Mouse (Mus musculus): ENCODE measurements around the gene Tmed5. TPM values are rescaled to one million over a fixed set of nuclear protein-coding genes. Genes with fewer than 3 reads are reported as not detected.
"Not testable (repeated sequence)": the region's sequence is repeated elsewhere in the genome, so short reads cannot be mapped to it uniquely, and the experiment has no call there.

Gene Tmed5
- total and polyA plus RNA-seq, 2 experiments from 2014 or later: 25.8 to 40.4 TPM

DNA sequence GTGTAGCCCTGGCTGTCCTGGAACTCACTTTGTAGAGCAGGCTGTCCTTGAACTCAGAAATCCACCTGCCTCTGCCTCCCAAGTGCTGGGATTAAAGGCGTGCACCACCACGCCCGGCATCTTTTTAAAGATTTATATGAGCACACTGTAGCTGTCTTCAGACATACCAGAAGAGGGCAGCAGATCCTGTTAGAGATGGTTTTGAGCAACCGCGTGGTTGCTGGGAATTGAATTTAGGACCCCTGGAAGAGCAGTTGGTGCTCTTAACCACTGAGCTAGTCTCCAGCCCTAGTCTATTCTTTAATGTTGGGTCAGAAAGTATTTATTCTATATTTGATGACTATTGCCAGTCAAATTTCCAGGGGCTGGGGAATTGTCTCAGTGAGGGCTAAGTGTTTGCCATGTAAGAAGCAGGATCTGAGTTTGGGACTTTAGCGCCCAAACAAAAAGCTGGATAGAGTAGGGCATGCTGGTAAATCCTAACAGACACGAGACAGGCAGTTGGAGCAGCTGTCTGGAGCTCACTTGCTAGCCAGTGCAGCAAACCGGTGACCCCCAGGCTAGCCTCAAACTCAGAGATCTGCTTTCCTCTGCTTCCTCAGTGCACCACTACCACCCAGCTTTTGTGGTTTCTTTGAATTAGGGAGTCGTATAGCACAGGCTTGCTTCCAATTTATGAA lies 12.1 kb downstream of the Tmed5 start:
- Histone ChIP-seq H3K9ac (replicated peaks; ENCODE audit: low read depth, low read length) (no peak overlapping the region), H3K4me3 (ENCODE audit: low read depth, low read length) (no peak overlapping the region), H3K27ac (ENCODE audit: low read depth) (no peak overlapping the region), H3K36me3 (replicated peaks; ENCODE audit: control insufficient read depth, insufficient read depth, low read length) (peaks cover 10% of the 10 kb centered on the region; the same call in 1 of the 2 replicates), H3K4me1 (ENCODE audit: control insufficient read depth, insufficient read depth) (no peaks in the 10 kb centered on the region), H3K9me3 (replicated peaks; ENCODE audit: control insufficient read depth, low read length) (no peaks in the 10 kb centered on the region), H3K4me2 (ENCODE audit: low read depth, low read length) (no peak overlapping the region), H3K27me3 (ENCODE audit: control insufficient read depth, insufficient read depth, low read length) (no peaks in the 10 kb centered on the region)
- WGBS: 89% methylated on average over 9 of the region's 9 CpGs
- DNase-seq (ENCODE audit: low spot score): no peak
- TF ChIP-seq CTCF (IDR thresholded peaks at IDR 0.05; ENCODE audit: low read depth): no peak
- no peak for TF ChIP-seq EP300 (IDR thresholded peaks at IDR 0.05; ENCODE audit: low read depth)
- ATAC-seq (ENCODE audit: insufficient read depth, low read depth): no peak

DNA sequence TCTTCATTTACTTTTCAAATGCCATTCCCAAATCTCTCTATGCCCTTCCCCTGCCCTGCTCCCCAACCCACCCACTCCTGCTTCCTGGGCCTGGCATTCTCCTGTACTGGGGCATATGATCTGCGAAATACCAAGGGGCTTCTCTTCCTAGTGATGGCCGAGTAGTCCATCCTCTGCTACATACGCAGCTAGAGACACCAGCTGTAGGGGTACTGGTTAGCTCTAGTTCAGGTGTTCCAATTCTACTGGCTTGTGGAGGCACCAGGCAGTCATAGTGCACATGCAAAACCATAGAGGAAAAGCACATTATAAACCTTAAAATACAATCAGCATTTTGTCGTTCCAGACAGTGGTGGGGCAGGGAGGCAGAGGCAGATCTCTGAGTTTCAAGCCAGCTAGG lies 14.7 kb downstream of the Tmed5 start:
- Histone ChIP-seq H3K36me3 (replicated peaks; ENCODE audit: control insufficient read depth, insufficient read depth, low read length) (peaks cover 5% of the 10 kb centered on the region; the same call in 1 of the 2 replicates), H3K27ac (ENCODE audit: low read depth) (no peak overlapping the region), H3K9ac (replicated peaks; ENCODE audit: low read depth, low read length) (no peak overlapping the region), H3K4me3 (ENCODE audit: low read depth, low read length) (no peak overlapping the region), H3K9me3 (replicated peaks; ENCODE audit: control insufficient read depth, low read length) (no peaks in the 10 kb centered on the region), H3K4me2 (ENCODE audit: low read depth, low read length) (no peak overlapping the region), H3K27me3 (ENCODE audit: control insufficient read depth, insufficient read depth, low read length) (no peaks in the 10 kb centered on the region), H3K4me1 (ENCODE audit: control insufficient read depth, insufficient read depth) (no peaks in the 10 kb centered on the region)
- TF ChIP-seq EP300 (IDR thresholded peaks at IDR 0.05; ENCODE audit: low read depth) (no peak), CTCF (IDR thresholded peaks at IDR 0.05; ENCODE audit: low read depth) (no peak)
- ATAC-seq (ENCODE audit: insufficient read depth, low read depth): no peak
- no peak for DNase-seq (ENCODE audit: low spot score)
- WGBS: 90% methylated on average over 4 of the region's 4 CpGs

DNA sequence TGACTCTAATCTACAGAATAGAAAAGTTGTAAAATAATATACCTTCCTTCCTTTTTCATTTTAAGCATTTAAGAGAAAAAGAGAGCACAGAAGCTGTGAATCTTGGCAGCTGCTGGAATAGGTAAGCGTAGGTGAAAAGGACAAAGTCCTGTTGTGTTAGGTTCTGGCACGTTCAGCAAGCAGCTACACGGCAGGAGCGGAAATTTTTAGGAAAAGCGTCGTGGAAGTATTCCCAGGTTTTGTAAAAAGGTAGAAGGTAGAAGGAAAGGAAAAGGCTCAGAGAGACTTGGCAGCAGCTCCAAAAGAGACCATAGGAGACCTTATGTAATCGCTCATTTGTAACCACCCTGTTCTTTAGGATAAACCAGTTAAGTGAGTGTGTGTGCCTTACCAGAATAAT lies 23.1 kb downstream of the Tmed5 start:
- H3K9me3 ChIP-seq (replicated peaks; ENCODE audit: control insufficient read depth, low read length): no peaks in the 10 kb centered on the region
- ATAC-seq (ENCODE audit: insufficient read depth, low read depth) (no peak), DNase-seq (ENCODE audit: low spot score) (no peak)
- H3K27me3 ChIP-seq (ENCODE audit: control insufficient read depth, insufficient read depth, low read length): no peaks in the 10 kb centered on the region
- H3K4me3 ChIP-seq (ENCODE audit: low read depth, low read length): no peak overlapping the region
- peaks cover 24% of the 10 kb centered on the region for H3K36me3 ChIP-seq (replicated peaks; ENCODE audit: control insufficient read depth, insufficient read depth, low read length)
- no peak overlapping the region for H3K9ac ChIP-seq (replicated peaks; ENCODE audit: low read depth, low read length)
- TF ChIP-seq CTCF (IDR thresholded peaks at IDR 0.05; ENCODE audit: low read depth): no peak
- no peak for TF ChIP-seq EP300 (IDR thresholded peaks at IDR 0.05; ENCODE audit: low read depth)
- H3K4me1 ChIP-seq (ENCODE audit: control insufficient read depth, insufficient read depth): no peaks in the 10 kb centered on the region
- no peak overlapping the region for H3K27ac ChIP-seq (ENCODE audit: low read depth)
- H3K4me2 ChIP-seq (ENCODE audit: low read depth, low read length): no peak overlapping the region
- 89% methylated on average over 7 of the region's 7 CpGs for WGBS

DNA sequence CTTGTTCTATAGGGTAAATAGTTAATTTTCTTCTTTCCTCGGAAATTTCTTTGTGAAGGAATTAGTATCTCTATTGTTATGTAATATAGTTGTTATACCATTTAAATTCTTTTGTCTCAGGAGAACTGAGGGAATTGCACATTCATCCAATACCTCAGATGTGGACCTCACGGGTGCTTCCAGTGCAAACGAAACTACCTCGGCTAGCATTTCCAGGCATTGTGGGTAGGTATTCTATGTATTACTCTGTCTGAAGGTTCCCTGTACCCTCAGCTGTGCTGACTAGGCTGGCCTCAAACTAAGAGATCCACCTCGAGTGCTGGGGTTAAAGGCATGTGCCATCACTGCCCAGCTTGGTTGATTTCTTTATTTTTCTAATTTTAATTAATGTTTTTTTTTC lies 28.1 kb downstream of the Tmed5 start:
- no peak overlapping the region for H3K9ac ChIP-seq (replicated peaks; ENCODE audit: low read depth, low read length)
- DNase-seq (ENCODE audit: low spot score) (no peak), ATAC-seq (ENCODE audit: insufficient read depth, low read depth) (no peak)
- H3K27ac ChIP-seq (ENCODE audit: low read depth): no peak overlapping the region
- no peak overlapping the region for H3K4me3 ChIP-seq (ENCODE audit: low read depth, low read length)
- TF ChIP-seq CTCF (IDR thresholded peaks at IDR 0.05; ENCODE audit: low read depth): no peak
- no peak for TF ChIP-seq EP300 (IDR thresholded peaks at IDR 0.05; ENCODE audit: low read depth)
- H3K36me3 ChIP-seq (replicated peaks; ENCODE audit: control insufficient read depth, insufficient read depth, low read length): peaks cover 40% of the 10 kb centered on the region
- H3K27me3 ChIP-seq (ENCODE audit: control insufficient read depth, insufficient read depth, low read length): no peaks in the 10 kb centered on the region
- H3K4me2 ChIP-seq (ENCODE audit: low read depth, low read length): no peak overlapping the region
- H3K4me1 ChIP-seq (ENCODE audit: control insufficient read depth, insufficient read depth): no peaks in the 10 kb centered on the region
- no peaks in the 10 kb centered on the region for H3K9me3 ChIP-seq (replicated peaks; ENCODE audit: control insufficient read depth, low read length)
- WGBS: 87% methylated on average over 5 of the region's 5 CpGs

DNA sequence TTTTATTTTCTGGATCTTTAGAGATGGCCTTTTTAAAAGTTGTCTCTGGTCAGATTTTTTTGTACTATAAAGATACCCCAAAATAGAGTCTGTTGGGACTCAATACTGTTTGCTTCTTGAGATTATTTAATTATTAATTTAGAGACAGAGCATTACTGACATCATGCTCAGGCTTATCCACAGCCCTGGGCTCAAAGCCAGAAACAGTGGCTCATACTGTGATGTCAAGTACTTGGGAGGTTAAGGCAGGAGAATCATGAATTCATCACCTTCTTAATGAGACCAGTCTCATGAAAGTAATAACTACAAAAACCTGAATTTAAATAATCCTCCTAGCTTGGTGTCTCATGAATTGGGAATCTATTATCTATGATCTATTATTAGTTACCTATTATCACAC lies 32.2 kb downstream of the Tmed5 start:
- Histone ChIP-seq H3K4me1 (ENCODE audit: control insufficient read depth, insufficient read depth) (no peaks in the 10 kb centered on the region), H3K27ac (ENCODE audit: low read depth) (no peak overlapping the region), H3K9ac (replicated peaks; ENCODE audit: low read depth, low read length) (no peak overlapping the region), H3K9me3 (replicated peaks; ENCODE audit: control insufficient read depth, low read length) (no peaks in the 10 kb centered on the region), H3K36me3 (replicated peaks; ENCODE audit: control insufficient read depth, insufficient read depth, low read length) (peaks cover 38% of the 10 kb centered on the region), H3K4me2 (ENCODE audit: low read depth, low read length) (no peak overlapping the region), H3K4me3 (ENCODE audit: low read depth, low read length) (no peak overlapping the region), H3K27me3 (ENCODE audit: control insufficient read depth, insufficient read depth, low read length) (no peaks in the 10 kb centered on the region)
- ATAC-seq (ENCODE audit: insufficient read depth, low read depth): no peak
- DNase-seq (ENCODE audit: low spot score): peak; percentile 41
- TF ChIP-seq EP300 (IDR thresholded peaks at IDR 0.05; ENCODE audit: low read depth) (no peak), CTCF (IDR thresholded peaks at IDR 0.05; ENCODE audit: low read depth) (no peak)

DNA sequence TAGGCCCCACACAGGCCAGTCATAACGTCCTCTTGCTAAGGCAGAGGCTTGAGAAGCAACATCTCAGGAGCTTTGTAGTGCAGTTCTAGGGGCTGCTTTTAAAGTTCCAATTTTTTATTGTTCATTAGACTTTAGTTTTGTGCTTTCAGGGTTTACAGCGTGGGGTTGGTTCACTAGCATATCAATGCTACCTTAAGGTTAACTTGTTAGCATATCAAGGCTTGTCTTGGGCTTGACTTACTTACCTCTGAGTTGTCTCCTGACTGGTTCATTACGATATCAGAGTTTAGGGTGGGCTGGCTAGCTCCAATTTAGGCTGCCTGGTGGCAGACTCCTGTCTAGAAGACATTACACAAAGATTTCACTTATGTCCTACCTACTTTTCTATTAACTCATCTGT lies 34.7 kb downstream of the Tmed5 start:
- DNase-seq (ENCODE audit: low spot score) (no peak), ATAC-seq (ENCODE audit: insufficient read depth, low read depth) (no peak)
- Histone ChIP-seq H3K36me3 (replicated peaks; ENCODE audit: control insufficient read depth, insufficient read depth, low read length) (peaks cover 37% of the 10 kb centered on the region), H3K9ac (replicated peaks; ENCODE audit: low read depth, low read length) (no peak overlapping the region), H3K9me3 (replicated peaks; ENCODE audit: control insufficient read depth, low read length) (no peaks in the 10 kb centered on the region), H3K4me1 (ENCODE audit: control insufficient read depth, insufficient read depth) (no peaks in the 10 kb centered on the region), H3K4me2 (ENCODE audit: low read depth, low read length) (no peak overlapping the region), H3K4me3 (ENCODE audit: low read depth, low read length) (no peak overlapping the region), H3K27me3 (ENCODE audit: control insufficient read depth, insufficient read depth, low read length) (no peaks in the 10 kb centered on the region), H3K27ac (ENCODE audit: low read depth) (no peak overlapping the region)
- no peak for TF ChIP-seq CTCF (IDR thresholded peaks at IDR 0.05; ENCODE audit: low read depth)
- 95% methylated on average over 3 of the region's 3 CpGs for WGBS

DNA sequence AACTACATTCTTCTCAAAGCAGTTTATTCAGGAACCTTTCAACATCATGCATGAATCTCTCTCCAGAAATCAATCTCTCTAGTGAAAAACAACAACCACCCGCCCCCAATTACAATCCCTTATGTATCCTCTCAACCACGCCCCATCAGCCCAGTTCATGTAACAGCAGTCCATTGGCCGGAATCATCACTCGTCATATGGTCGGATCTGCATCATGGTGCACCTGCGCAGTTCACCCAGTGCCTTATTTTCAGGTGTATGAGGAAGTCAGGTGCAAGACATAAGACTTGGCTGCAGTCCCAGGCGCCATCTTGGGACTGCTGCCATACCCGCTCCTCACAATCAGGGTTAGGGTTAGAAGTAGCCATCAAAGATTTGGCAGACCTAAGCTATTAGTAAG lies 39.7 kb downstream of the Tmed5 start:
- H3K4me2 ChIP-seq (ENCODE audit: low read depth, low read length); H3K4me1 ChIP-seq (ENCODE audit: control insufficient read depth, insufficient read depth); ATAC-seq (ENCODE audit: insufficient read depth, low read depth); H3K4me3 ChIP-seq (ENCODE audit: low read depth, low read length); H3K27ac ChIP-seq (ENCODE audit: low read depth); H3K9ac ChIP-seq (replicated peaks; ENCODE audit: low read depth, low read length); DNase-seq (ENCODE audit: low spot score); H3K9me3 ChIP-seq (replicated peaks; ENCODE audit: control insufficient read depth, low read length); H3K27me3 ChIP-seq (ENCODE audit: control insufficient read depth, insufficient read depth, low read length): not testable (repeated sequence)
- 96% methylated on average over 8 of the region's 8 CpGs for WGBS
- peaks cover 57% of the 10 kb centered on the region for H3K36me3 ChIP-seq (replicated peaks; ENCODE audit: control insufficient read depth, insufficient read depth, low read length)
